Mouse (Mus musculus) 416B (cell line): ENCODE results near the gene Ptpre.

Source experiments
- DNase-seq: peaks from one replicate; pipeline ENCODE4 v3.0.0; 2011; ENCODE audit warnings: low read depth

Ptpre gene

GRCm38 (mm10) chr7:135641698-135642507 is 104.6 kb downstream of the Ptpre start:
- DNase-seq: peak; percentile 68

- DNase-seq: peak; percentile 84
Measured at GRCm38 (mm10) chr7:135644452-135644851, 107.2 kb downstream of the Ptpre start.

DNA sequence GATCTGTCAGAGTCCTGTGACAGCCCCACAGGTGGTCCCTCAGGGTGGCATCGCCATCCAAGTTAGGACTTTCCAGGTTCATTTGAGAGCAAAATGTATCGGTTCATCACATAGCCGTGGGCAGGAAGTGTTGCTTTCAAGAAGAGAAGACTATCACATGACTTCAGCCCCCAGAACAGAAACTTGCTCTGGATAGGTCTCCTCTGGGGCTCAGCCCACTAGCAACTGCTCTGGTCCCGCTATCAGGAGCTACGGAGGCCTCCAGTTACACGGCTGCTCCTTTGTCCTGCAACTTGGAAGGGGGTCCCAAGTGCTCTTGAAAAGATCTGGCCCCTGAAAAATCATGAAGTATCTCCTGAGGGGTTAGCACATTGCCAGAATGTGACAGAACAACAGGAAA is 109.7 kb downstream of the Ptpre start:
- DNase-seq: no peak

DNA sequence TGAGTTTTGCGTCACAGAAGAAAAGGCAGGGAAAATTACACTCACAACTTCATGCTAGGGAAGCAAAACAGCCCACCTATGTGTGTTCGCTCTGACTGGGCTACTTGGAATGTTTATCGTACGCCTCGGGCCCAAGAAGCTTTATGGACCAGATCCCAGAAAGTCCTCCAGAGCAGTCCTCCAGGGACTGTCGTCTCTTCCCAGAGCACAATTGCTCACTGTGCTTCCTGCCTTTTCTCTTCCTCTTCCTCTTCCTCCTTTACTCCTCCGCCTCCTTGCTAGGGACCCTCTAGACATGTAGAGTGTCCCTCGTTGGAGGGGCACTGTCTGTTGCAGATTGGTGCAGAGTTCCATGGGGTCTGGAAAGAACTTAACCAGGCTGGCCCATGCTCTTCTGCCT is 111.5 kb downstream of the Ptpre start:
- no peak for DNase-seq

DNA sequence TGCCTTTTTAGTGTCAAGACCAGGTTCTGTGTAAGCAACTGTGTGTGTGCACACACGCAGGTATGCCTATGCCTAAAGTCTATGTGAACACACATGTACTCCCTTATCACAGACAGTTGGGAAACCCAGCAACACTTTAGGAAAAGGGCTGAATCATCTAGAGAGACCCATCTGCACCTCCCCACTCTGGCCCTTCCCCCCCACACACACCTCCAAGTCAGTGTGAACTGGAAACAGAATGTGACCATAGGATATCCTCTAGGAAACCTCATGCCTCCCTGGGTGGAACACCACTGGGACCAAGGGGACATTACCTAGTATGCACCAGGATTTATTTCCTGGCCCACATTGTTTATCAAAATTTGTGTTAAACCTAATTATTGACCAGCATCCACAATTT is 112.0 kb downstream of the Ptpre start:
- peak; percentile 63 for DNase-seq

DNA sequence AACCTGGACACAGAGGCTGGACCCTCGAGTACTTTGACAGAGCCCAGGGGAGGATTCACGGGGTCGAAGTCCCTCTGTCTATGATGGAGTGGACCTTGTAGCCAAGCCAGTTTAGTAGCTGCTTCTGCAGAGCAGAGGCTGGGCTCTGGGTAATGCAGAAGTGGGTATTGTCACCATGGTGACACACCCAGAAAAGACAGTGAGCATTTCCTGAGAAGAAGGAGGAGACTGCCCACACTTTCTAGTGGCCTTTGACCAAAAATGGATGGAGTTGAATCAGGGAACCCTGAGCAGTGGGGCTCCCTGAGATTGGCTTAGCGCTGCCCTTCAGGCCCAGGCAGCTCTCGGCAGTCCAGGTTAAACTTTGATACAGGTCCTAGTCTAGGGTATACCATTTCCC is 112.8 kb downstream of the Ptpre start:
- peak; percentile 70 for DNase-seq

- DNase-seq: peak; percentile 91
Measured at GRCm38 (mm10) chr7:135651831-135652511, 114.7 kb downstream of the Ptpre start.

DNA sequence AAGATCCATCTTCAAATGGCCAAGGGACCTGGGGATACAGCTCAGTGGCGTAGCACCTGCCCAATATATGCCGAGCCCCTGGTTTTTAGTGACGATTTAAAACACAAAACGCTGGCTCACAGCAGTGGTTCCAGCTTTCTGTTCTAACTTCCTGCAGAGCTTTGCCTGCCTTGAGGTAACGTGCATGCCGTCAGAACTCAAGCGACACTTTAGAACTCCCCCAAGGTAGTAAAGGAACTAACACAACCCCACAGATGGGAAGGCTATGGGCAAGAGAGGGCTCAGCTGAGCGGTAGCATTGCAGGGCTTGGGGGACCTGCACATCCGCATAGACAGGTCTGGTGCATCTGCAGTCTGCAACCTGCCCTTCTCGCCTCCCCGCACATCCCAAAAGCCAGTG is 115.5 kb downstream of the Ptpre start:
- DNase-seq: no peak

GRCm38 (mm10) chr7:135653601-135654000 is 116.3 kb downstream of the Ptpre start:
- DNase-seq: no peak

- DNase-seq: no peak
Measured at GRCm38 (mm10) chr7:135654288-135654687, 117.0 kb downstream of the Ptpre start.

DNA sequence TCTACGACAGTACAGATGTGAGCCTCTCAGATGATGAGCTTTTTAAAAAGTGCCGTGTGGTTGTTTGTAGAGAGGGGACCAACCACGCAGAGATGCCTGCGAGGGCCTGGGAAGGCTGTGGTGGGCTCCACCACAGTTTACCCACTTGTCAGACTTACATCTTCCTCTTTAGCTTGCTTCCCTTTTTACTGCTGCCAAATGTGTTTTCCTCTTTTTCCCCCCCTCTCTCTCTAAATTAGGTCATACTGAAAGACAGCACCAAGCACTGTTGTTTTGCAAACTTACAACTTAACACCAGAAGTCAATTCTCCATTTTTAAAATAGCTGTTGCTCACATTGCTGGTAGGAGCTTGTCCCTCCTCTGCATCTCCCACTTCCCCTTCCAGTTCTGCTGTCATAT is 117.8 kb downstream of the Ptpre start:
- DNase-seq: peak; percentile 76

GRCm38 (mm10) chr7:135658150-135658549 is 120.9 kb downstream of the Ptpre start:
- DNase-seq: no peak

GRCm38 (mm10) chr7:135659314-135659935 is 122.1 kb downstream of the Ptpre start:
- DNase-seq: peak; percentile 90

GRCm38 (mm10) chr7:135660314-135660713 is 123.0 kb downstream of the Ptpre start:
- DNase-seq: no peak

DNA sequence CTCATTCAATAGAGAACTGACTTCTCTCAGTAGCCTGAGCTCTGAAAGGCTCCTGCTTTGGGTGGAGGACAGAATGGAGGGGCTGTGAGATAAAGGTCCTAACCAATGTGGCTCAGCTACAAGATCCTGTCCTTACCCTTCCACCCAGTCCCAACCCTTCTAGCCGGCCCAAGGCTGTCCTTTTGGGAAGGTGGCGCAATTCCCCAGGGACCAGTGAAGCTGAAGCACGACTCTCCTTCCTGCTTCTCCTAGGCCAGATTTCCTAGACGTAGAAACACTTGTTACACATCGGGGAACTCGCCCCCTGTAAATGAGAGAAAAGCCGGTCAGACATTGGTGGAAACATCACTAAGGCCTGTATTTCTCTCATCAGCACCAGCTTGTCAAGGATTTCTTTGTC is 126.9 kb downstream of the Ptpre start:
- no peak for DNase-seq

- peak; percentile 75 for DNase-seq
Measured at GRCm38 (mm10) chr7:135666314-135666713, 129.0 kb downstream of the Ptpre start.

- DNase-seq: peak; percentile 88
Measured at GRCm38 (mm10) chr7:135668852-135669739, 131.8 kb downstream of the Ptpre start.

DNA sequence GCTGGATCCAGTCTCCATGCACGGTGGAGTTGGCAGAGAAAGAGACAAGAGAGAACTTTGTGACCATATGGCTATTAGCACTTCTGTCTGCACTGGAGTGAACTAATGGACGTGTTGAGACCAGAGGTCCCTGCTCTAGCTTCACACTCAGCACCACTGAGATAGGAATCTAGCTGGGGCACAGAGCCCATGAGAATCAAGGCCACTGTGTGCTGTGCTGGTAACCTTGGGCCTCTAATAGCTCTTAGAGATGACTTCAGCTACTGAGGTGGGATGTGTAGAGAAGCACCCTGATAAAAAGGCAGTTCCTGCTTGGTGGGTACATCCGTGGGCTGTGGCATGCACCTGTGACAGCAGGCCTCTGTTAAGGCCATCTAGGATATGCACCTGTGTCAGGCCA is 136.3 kb downstream of the Ptpre start:
- no peak for DNase-seq

DNA sequence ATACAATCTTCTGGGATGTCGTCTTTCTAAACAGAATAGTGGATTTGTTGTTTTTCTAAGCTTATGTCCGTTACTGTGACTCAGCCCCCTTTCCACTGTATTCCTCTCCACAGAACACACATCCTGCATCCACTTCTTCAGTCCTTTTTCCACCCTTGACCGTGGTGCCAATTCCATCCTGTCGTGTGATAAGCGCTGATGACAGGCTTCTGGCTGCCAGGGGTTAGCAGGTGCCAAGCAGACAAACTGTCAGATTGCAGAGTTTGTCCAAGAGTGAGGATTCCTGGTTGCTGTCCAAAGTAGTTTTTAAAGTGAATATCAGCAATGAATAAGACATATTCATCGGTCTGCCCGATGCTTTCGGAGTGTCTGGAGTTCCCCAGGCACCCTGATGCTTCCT is 139.4 kb downstream of the Ptpre start:
- no peak for DNase-seq

GRCm38 (mm10) chr7:135680334-135680733 is 143.1 kb downstream of the Ptpre start:
- peak; percentile 67 for DNase-seq

GRCm38 (mm10) chr7:135684098-135684497 is 146.8 kb downstream of the Ptpre start:
- DNase-seq: peak; percentile 51

- DNase-seq: no peak
Measured at GRCm38 (mm10) chr7:135684938-135685337, 147.7 kb downstream of the Ptpre start.
